Mouse (Mus musculus): ENCODE measurements at regions not wholly inside any gene's neighbourhood (a gene's known extent, or its start where the extent isn't known, plus 50 kb on each side); places are given as distances from the start of the nearest gene placed in this dataset.

- TF ChIP-seq CTCF (IDR thresholded peaks at IDR 0.05; ENCODE audit: borderline replicate concordance, extremely low read depth, insufficient read depth, insufficient read length): no peak
- TF ChIP-seq POLR2A (IDR thresholded peaks at IDR 0.05; ENCODE audit: borderline replicate concordance, extremely low read depth, insufficient read depth, insufficient read length, poor library complexity, severe bottlenecking): no peak
Observed at GRCm38 (mm10) chr3:109234275-109234674, 106.2 kb upstream of the Vav3 start.
